ENCODE assay signal across 8 mouse cellular contexts in the genomic region with DNA sequence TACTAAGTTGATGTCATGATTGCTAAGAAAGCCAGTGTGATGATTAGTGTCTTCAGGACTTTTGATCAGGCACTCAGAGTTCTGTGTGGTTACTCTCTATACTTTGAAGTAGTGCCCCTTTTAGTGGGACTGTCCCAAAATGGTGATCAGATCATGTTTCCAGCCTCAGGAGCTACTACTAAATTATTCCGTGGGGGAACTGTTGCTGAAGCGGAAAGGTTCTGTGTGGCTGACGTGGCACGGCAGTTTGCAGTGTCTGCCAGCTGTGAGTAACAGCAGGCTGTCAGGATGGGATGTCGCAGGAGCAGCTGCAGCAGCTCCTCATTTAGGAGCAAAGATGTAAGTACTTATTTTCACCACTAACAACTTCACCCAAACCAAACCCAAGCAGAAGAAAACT. TPM values are rescaled to one million over a fixed set of nuclear protein-coding genes. Genes with fewer than 3 reads are reported as not detected.
A peak's percentile ranks its signal among the peaks of the same experiment; 100 is the strongest.
DNase-seq lines count a peak whose midpoint lies in the region; ATAC-seq lines count a peak whose summit lies in the region.

A gene (plus strand): TSS at position 207 of the 400 bp plus-strand sequence.

- H3K4me1 ChIP-seq in hindbrain, embryonic 10.5 days (replicated peaks): peaks cover 32% of the 10 kb centered on the region
- H3K4me1 ChIP-seq in hindbrain, embryonic 16.5 days (ENCODE audit: control insufficient read depth, insufficient read depth, low read depth, low read length): peaks cover 4% of the 10 kb centered on the region; the same call in 1 of the 2 replicates
- H3K4me1 ChIP-seq in limb, embryonic 10.5 days: peaks cover 15% of the 10 kb centered on the region; the same call in 1 of the 2 replicates

- no peaks in the 10 kb centered on the region for H3K9me3 ChIP-seq in hindbrain, embryonic 10.5 days
- no peaks in the 10 kb centered on the region for H3K9me3 ChIP-seq in hindbrain, embryonic 16.5 days (ENCODE audit: control insufficient read depth, low read length)
- H3K9me3 ChIP-seq in limb, embryonic 10.5 days (replicated peaks): no peaks in the 10 kb centered on the region

- DNase-seq in hindbrain, embryonic 10.5 days (ENCODE audit: low spot score): peak; percentile 27
- peak; percentile 63 for DNase-seq in adrenal gland, postnatal 14 days
- DNase-seq in gastrocnemius, postnatal 4 days (ENCODE audit: low spot score in 2 of 2): peak; percentile 30 to 58
- peak; percentile 61 for DNase-seq in limb, embryonic 10.5 days (ENCODE audit: low spot score)
- no peak for DNase-seq in cerebellum, postnatal 14 days
- no peak for DNase-seq in right cerebral cortex, postnatal 36 days (ENCODE audit: low spot score in 2 of 2)
- no peak for DNase-seq in spleen, postnatal 36 days (ENCODE audit: low spot score in 2 of 2)

- H3K9ac ChIP-seq in hindbrain, embryonic 16.5 days (ENCODE audit: low read depth, low read length): no peak within 1 kb of the TSS

- H3K4me2 ChIP-seq in hindbrain, embryonic 16.5 days (ENCODE audit: low read length): no peak within 1 kb of the TSS

- no peak within 1 kb of the TSS for H3K27ac ChIP-seq in hindbrain, embryonic 10.5 days
- no peak within 1 kb of the TSS for H3K27ac ChIP-seq in hindbrain, embryonic 16.5 days (ENCODE audit: low read depth, low read length)
- H3K27ac ChIP-seq in limb, embryonic 10.5 days: no peak within 1 kb of the TSS

- WGBS in hindbrain, embryonic 10.5 days: 20% methylated on average over 5 of the region's 5 CpGs
- 11% methylated on average over 5 of the region's 5 CpGs for WGBS in hindbrain, embryonic 16.5 days
- WGBS in limb, embryonic 10.5 days: 32% methylated on average over 5 of the region's 5 CpGs

- 0 out of 2 replicates have a peak, but pooled peaks cover 6% of the 10 kb centered on the region for H3K27me3 ChIP-seq in hindbrain, embryonic 10.5 days (ENCODE audit: insufficient read depth, poor library complexity, severe bottlenecking)
- H3K27me3 ChIP-seq in hindbrain, embryonic 16.5 days (replicated peaks; ENCODE audit: control insufficient read depth, insufficient read depth, low read length): no peaks in the 10 kb centered on the region
- no peaks in the 10 kb centered on the region for H3K27me3 ChIP-seq in limb, embryonic 10.5 days (ENCODE audit: low read depth, poor library complexity, severe bottlenecking)

- no peak within 1 kb of the TSS for H3K4me3 ChIP-seq in hindbrain, embryonic 10.5 days
- no peak within 1 kb of the TSS for H3K4me3 ChIP-seq in hindbrain, embryonic 16.5 days (ENCODE audit: low read length)
- no peak within 1 kb of the TSS for H3K4me3 ChIP-seq in limb, embryonic 10.5 days

- no peak for ATAC-seq in hindbrain, embryonic 16.5 days

- H3K36me3 ChIP-seq in hindbrain, embryonic 10.5 days: no peaks in the 10 kb centered on the region
- H3K36me3 ChIP-seq in hindbrain, embryonic 16.5 days (ENCODE audit: control insufficient read depth, insufficient read depth, low read length): no peaks in the 10 kb centered on the region
- H3K36me3 ChIP-seq in limb, embryonic 10.5 days: no peaks in the 10 kb centered on the region

RNA-seq across cellular contexts. Expression of the gene that starts here (rescaled TPM):
- polyA plus RNA-seq in hindbrain, embryonic 10.5 days (2016; fragmentation: Nextera tagmentation; extraction: Ambion mirVana): 0.58 and 1.2 TPM in 2 replicates
- polyA plus RNA-seq in hindbrain, embryonic 16.5 days (2015; fragmentation: Nextera tagmentation; extraction: Ambion mirVana): 0.46 and 0.59 TPM in 2 replicates
- total RNA-seq in adrenal gland, postnatal 14 days (2021): 1.4 and 4.7 TPM in 2 replicates
- total RNA-seq in gastrocnemius, postnatal 4 days (2021): 1 to 10 TPM; 5.0 to 5.6 TPM
- 0.64 and 0.79 TPM in 2 replicates for polyA plus RNA-seq in limb, embryonic 10.5 days (2016; fragmentation: Nextera tagmentation; extraction: Ambion mirVana)

Comparison
In these comparisons a context has a peak if more than half of its experiments do, and no peak if none do; other contexts are left out.
1. Peak in DNase-seq in limb, embryonic 10.5 days; RNA of the gene not detected or under 1 TPM.
2. DNase-seq: peak in hindbrain, embryonic 10.5 days (single experiment), adrenal gland, postnatal 14 days (single experiment) and gastrocnemius, postnatal 4 days (2 of 2); none in cerebellum, postnatal 14 days (0 of 2), right cerebral cortex, postnatal 36 days (0 of 2) and spleen, postnatal 36 days (0 of 2).